Mouse (Mus musculus) neural tube, embryonic 15.5 days (tissue): ENCODE measurements at regions not wholly inside any gene's neighbourhood (a gene's known extent, or its start where the extent isn't known, plus 50 kb on each side); places are given as distances from the start of the nearest gene placed in this dataset.
"Not testable (repeated sequence)": the region's sequence is repeated elsewhere in the genome, so short reads cannot be mapped to it uniquely, and the experiment has no call there.

Experiments
- ATAC-seq: fragments of 200-750 bp; cut with Nextera tagmentation; 2 replicates; pipeline ENCODE4 v1.8.0; 2017; ENCODE audit warnings: mild to moderate bottlenecking, moderate TSS enrichment, moderate library complexity; ENCODE audit not compliant: low FRiP score
- H3K27ac ChIP-seq: fragments of 300-500 bp; sonication (generic); replicated peaks from 2 replicates; pipeline ENCODE4 v1.5.1; 2015; ENCODE audit warnings: mild to moderate bottlenecking, inconsistent platforms
- H3K27me3 ChIP-seq: fragments of 300-500 bp; sonication (generic); replicated peaks from 2 replicates; pipeline ENCODE4 v1.6.1; 2015; ENCODE audit warnings: inconsistent platforms
- H3K36me3 ChIP-seq: fragments of 300-500 bp; sonication (generic); 2 replicates; pipeline ENCODE4 v1.6.1; 2015; ENCODE audit warnings: inconsistent platforms
- H3K4me1 ChIP-seq: fragments of 300-500 bp; sonication (generic); 2 replicates; pipeline ENCODE4 v1.6.1; 2015; ENCODE audit warnings: inconsistent platforms
- H3K4me2 ChIP-seq: fragments of 300-500 bp; sonication (generic); 2 replicates; pipeline ENCODE4 v1.6.1; 2015; ENCODE audit warnings: inconsistent platforms, mild to moderate bottlenecking, moderate library complexity
- H3K4me3 ChIP-seq: fragments of 300-500 bp; sonication (generic); replicated peaks from 2 replicates; pipeline ENCODE4 v1.5.1; 2015; ENCODE audit warnings: mild to moderate bottlenecking, inconsistent platforms
- H3K9ac ChIP-seq: fragments of 300-500 bp; sonication (generic); replicated peaks from 2 replicates; pipeline ENCODE4 v1.6.1; 2015; ENCODE audit warnings: mild to moderate bottlenecking, inconsistent platforms
- H3K9me3 ChIP-seq: fragments of 300-500 bp; sonication (generic); replicated peaks from 2 replicates; pipeline ENCODE4 v1.6.1; 2016; ENCODE audit warnings: inconsistent platforms
- WGBS: fragments of 180-500 bp; shearing (Covaris S2); methylation state at CpG from one replicate; pipeline ENCODE4 v1.1.7; 2015; ENCODE audit warnings: mixed read lengths; 5-methylcytosine and 5-hydroxymethylcytosine counted together

GRCm38 (mm10) chr4:67378632-67379031 is 551.2 kb downstream of the Tlr4 start:
- no peak for ATAC-seq
- H3K4me2 ChIP-seq: no peak overlapping the region
- H3K9ac ChIP-seq: no peak overlapping the region
- no peaks in the 10 kb centered on the region for H3K4me1 ChIP-seq
- no peaks in the 10 kb centered on the region for H3K9me3 ChIP-seq
- no peaks in the 10 kb centered on the region for H3K36me3 ChIP-seq
- H3K27ac ChIP-seq: no peak overlapping the region
- H3K27me3 ChIP-seq: no peaks in the 10 kb centered on the region
- no peak overlapping the region for H3K4me3 ChIP-seq
- 92% methylated on average over 4 of the region's 4 CpGs for WGBS

- no peaks in the 10 kb centered on the region for H3K4me1 ChIP-seq
- 91% methylated on average over 2 of the region's 2 CpGs for WGBS
- H3K27me3 ChIP-seq: no peaks in the 10 kb centered on the region
- H3K4me3 ChIP-seq: no peak overlapping the region
- no peaks in the 10 kb centered on the region for H3K36me3 ChIP-seq
- no peak overlapping the region for H3K27ac ChIP-seq
- ATAC-seq: no peak
- no peak overlapping the region for H3K4me2 ChIP-seq
- no peaks in the 10 kb centered on the region for H3K9me3 ChIP-seq
- no peak overlapping the region for H3K9ac ChIP-seq
Measured at GRCm38 (mm10) chr4:67387834-67388233, 560.5 kb downstream of the Tlr4 start.

- no peak overlapping the region for H3K4me3 ChIP-seq
- no peak for ATAC-seq
- H3K9me3 ChIP-seq: no peaks in the 10 kb centered on the region
- H3K9ac ChIP-seq: no peak overlapping the region
- WGBS: 89% methylated on average over 4 of the region's 4 CpGs
- no peak overlapping the region for H3K4me2 ChIP-seq
- no peaks in the 10 kb centered on the region for H3K27me3 ChIP-seq
- H3K36me3 ChIP-seq: no peaks in the 10 kb centered on the region
- H3K4me1 ChIP-seq: no peaks in the 10 kb centered on the region
- no peak overlapping the region for H3K27ac ChIP-seq
Measured at GRCm38 (mm10) chr4:67402977-67403376, 575.6 kb downstream of the Tlr4 start.

GRCm38 (mm10) chr4:67424064-67424463 is 596.7 kb downstream of the Tlr4 start:
- no peaks in the 10 kb centered on the region for H3K4me1 ChIP-seq
- no peak overlapping the region for H3K4me3 ChIP-seq
- 77% methylated on average over 1 of the region's 1 CpGs for WGBS
- no peak overlapping the region for H3K9ac ChIP-seq
- no peaks in the 10 kb centered on the region for H3K36me3 ChIP-seq
- H3K27ac ChIP-seq: no peak overlapping the region
- H3K4me2 ChIP-seq: no peak overlapping the region
- ATAC-seq: no peak
- H3K27me3 ChIP-seq: no peaks in the 10 kb centered on the region
- no peaks in the 10 kb centered on the region for H3K9me3 ChIP-seq

- H3K4me1 ChIP-seq: no peaks in the 10 kb centered on the region
- H3K27ac ChIP-seq: no peak overlapping the region
- H3K4me3 ChIP-seq: no peak overlapping the region
- H3K9ac ChIP-seq: no peak overlapping the region
- WGBS: 84% methylated on average over 6 of the region's 6 CpGs
- no peak for ATAC-seq
- H3K36me3 ChIP-seq: no peaks in the 10 kb centered on the region
- no peak overlapping the region for H3K4me2 ChIP-seq
- no peaks in the 10 kb centered on the region for H3K27me3 ChIP-seq
- H3K9me3 ChIP-seq: no peaks in the 10 kb centered on the region
Measured at GRCm38 (mm10) chr4:67425712-67426111, 598.3 kb downstream of the Tlr4 start.

- Histone ChIP-seq H3K9ac (no peak overlapping the region), H3K4me2 (no peak overlapping the region), H3K27me3 (no peaks in the 10 kb centered on the region), H3K4me3 (no peak overlapping the region), H3K9me3 (no peaks in the 10 kb centered on the region), H3K36me3 (no peaks in the 10 kb centered on the region), H3K27ac (no peak overlapping the region), H3K4me1 (no peaks in the 10 kb centered on the region)
- no peak for ATAC-seq
- WGBS: 88% methylated on average over 3 of the region's 3 CpGs
Measured at GRCm38 (mm10) chr4:67447835-67448234, 620.5 kb downstream of the Tlr4 start.

GRCm38 (mm10) chr4:67459871-67460270 is 632.5 kb downstream of the Tlr4 start:
- not testable (repeated sequence) for H3K9me3 ChIP-seq, ATAC-seq, H3K9ac ChIP-seq, H3K4me3 ChIP-seq, H3K4me1 ChIP-seq, H3K4me2 ChIP-seq, H3K36me3 ChIP-seq, H3K27me3 ChIP-seq, H3K27ac ChIP-seq
- 98% methylated on average over 2 of the region's 2 CpGs for WGBS

GRCm38 (mm10) chr4:67473034-67473433 is 645.6 kb downstream of the Tlr4 start:
- 80% methylated on average over 1 of the region's 1 CpGs for WGBS
- no peaks in the 10 kb centered on the region for H3K27me3 ChIP-seq
- no peak overlapping the region for H3K4me3 ChIP-seq
- no peaks in the 10 kb centered on the region for H3K9me3 ChIP-seq
- H3K4me2 ChIP-seq: no peak overlapping the region
- H3K9ac ChIP-seq: no peak overlapping the region
- H3K4me1 ChIP-seq: no peaks in the 10 kb centered on the region
- H3K27ac ChIP-seq: no peak overlapping the region
- H3K36me3 ChIP-seq: no peaks in the 10 kb centered on the region
- no peak for ATAC-seq

GRCm38 (mm10) chr4:67477264-67477845 is 650.0 kb downstream of the Tlr4 start:
- ATAC-seq: peak; percentile 92
- WGBS: 10% methylated on average over 6 of the region's 6 CpGs

GRCm38 (mm10) chr4:67478081-67478480 is 650.7 kb downstream of the Tlr4 start:
- no peak overlapping the region for H3K9ac ChIP-seq
- no peaks in the 10 kb centered on the region for H3K36me3 ChIP-seq
- ATAC-seq: no peak
- H3K4me3 ChIP-seq: no peak overlapping the region
- H3K9me3 ChIP-seq: no peaks in the 10 kb centered on the region
- H3K4me2 ChIP-seq: no peak overlapping the region
- H3K4me1 ChIP-seq: no peaks in the 10 kb centered on the region
- no peak overlapping the region for H3K27ac ChIP-seq
- H3K27me3 ChIP-seq: no peaks in the 10 kb centered on the region
- WGBS: 40% methylated on average over 2 of the region's 2 CpGs

More at GRCm38 (mm10) chr4:67477264-67477845, 650.0 kb downstream of the Tlr4 start:
- Histone ChIP-seq H3K27ac (no peak overlapping the region), H3K27me3 (no peaks in the 10 kb centered on the region), H3K4me2 (no peak overlapping the region), H3K4me3 (no peak overlapping the region), H3K9me3 (no peaks in the 10 kb centered on the region), H3K36me3 (no peaks in the 10 kb centered on the region), H3K4me1 (no peaks in the 10 kb centered on the region), H3K9ac (no peak overlapping the region)

GRCm38 (mm10) chr4:67522235-67522634 is 694.9 kb downstream of the Tlr4 start:
- no peak overlapping the region for H3K9ac ChIP-seq
- H3K4me3 ChIP-seq: no peak overlapping the region
- no peak for ATAC-seq
- no peak overlapping the region for H3K27ac ChIP-seq
- no peaks in the 10 kb centered on the region for H3K9me3 ChIP-seq
- WGBS: 82% methylated on average over 4 of the region's 4 CpGs
- no peaks in the 10 kb centered on the region for H3K4me1 ChIP-seq
- H3K4me2 ChIP-seq: no peak overlapping the region
- H3K36me3 ChIP-seq: no peaks in the 10 kb centered on the region
- no peaks in the 10 kb centered on the region for H3K27me3 ChIP-seq

GRCm38 (mm10) chr4:67523158-67523557 is 695.8 kb downstream of the Tlr4 start:
- WGBS: 78% methylated on average over 2 of the region's 2 CpGs
- Histone ChIP-seq H3K27ac (no peak overlapping the region), H3K9me3 (no peaks in the 10 kb centered on the region), H3K4me2 (no peak overlapping the region), H3K9ac (no peak overlapping the region), H3K36me3 (no peaks in the 10 kb centered on the region), H3K27me3 (no peaks in the 10 kb centered on the region), H3K4me1 (no peaks in the 10 kb centered on the region), H3K4me3 (no peak overlapping the region)
- ATAC-seq: no peak

- Histone ChIP-seq H3K4me1 (no peaks in the 10 kb centered on the region), H3K9me3 (no peaks in the 10 kb centered on the region), H3K36me3 (no peaks in the 10 kb centered on the region), H3K4me2 (no peak overlapping the region), H3K9ac (no peak overlapping the region), H3K4me3 (no peak overlapping the region), H3K27ac (no peak overlapping the region), H3K27me3 (no peaks in the 10 kb centered on the region)
- 61% methylated on average over 3 of the region's 3 CpGs for WGBS
- ATAC-seq: no peak
Measured at GRCm38 (mm10) chr4:67529586-67529985, 702.2 kb downstream of the Tlr4 start.
